Mouse (Mus musculus) forebrain, embryonic 11.5 days (tissue): ENCODE results near the gene Lsm2. TPM values are rescaled to one million over a fixed set of nuclear protein-coding genes. Genes with fewer than 3 reads are reported as not detected.
"Not testable (repeated sequence)": the region's sequence is repeated elsewhere in the genome, so short reads cannot be mapped to it uniquely, and the experiment has no call there.

Experiments
- ATAC-seq: fragments of 200-750 bp; cut with Nextera tagmentation; replicated peaks from 2 replicates; pipeline ENCODE4 v1.8.0; 2017; ENCODE audit warnings: moderate TSS enrichment; ENCODE audit not compliant: low FRiP score
- DNase-seq: peaks from one replicate; pipeline ENCODE4 v3.0.0-alpha.2; 2017; ENCODE audit warnings: low spot score
- H3K27ac ChIP-seq: fragments of 300-500 bp; sonication (generic); 2 replicates; pipeline ENCODE4 v1.5.1; 2014; ENCODE audit warnings: low read depth, low read length
- H3K27me3 ChIP-seq: fragments of 300-500 bp; sonication (generic); 2 replicates; pipeline ENCODE4 v1.6.1; 2014; ENCODE audit warnings: mild to moderate bottlenecking, low read length, mixed read lengths; ENCODE audit not compliant: control insufficient read depth, insufficient read depth
- H3K36me3 ChIP-seq: fragments of 300-500 bp; sonication (generic); 2 replicates; pipeline ENCODE4 v1.6.1; 2014; ENCODE audit warnings: mild to moderate bottlenecking, low read length, moderate library complexity, mixed read lengths; ENCODE audit not compliant: control insufficient read depth, insufficient read depth
- H3K4me1 ChIP-seq: fragments of 300-500 bp; sonication (generic); replicated peaks from 2 replicates; pipeline ENCODE4 v1.6.1; 2014; ENCODE audit warnings: low read length, mixed read lengths; ENCODE audit not compliant: control insufficient read depth, insufficient read depth
- H3K4me2 ChIP-seq: fragments of 300-500 bp; sonication (generic); 2 replicates; pipeline ENCODE4 v1.6.1; 2014; ENCODE audit warnings: low read depth, mild to moderate bottlenecking, low read length, moderate library complexity, mixed read lengths; ENCODE audit not compliant: severe bottlenecking
- H3K4me3 ChIP-seq: fragments of 300-500 bp; sonication (generic); 2 replicates; pipeline ENCODE4 v1.5.1; 2014; ENCODE audit warnings: low read depth, low read length
- H3K9ac ChIP-seq: fragments of 300-500 bp; sonication (generic); 2 replicates; pipeline ENCODE4 v1.6.1; 2014; ENCODE audit warnings: low read length
- H3K9me3 ChIP-seq: fragments of 300-500 bp; sonication (generic); 2 replicates; pipeline ENCODE4 v1.6.1; 2016; ENCODE audit warnings: low read length, mixed read lengths; ENCODE audit not compliant: control insufficient read depth
- WGBS: fragments of 180-500 bp; shearing (Covaris S2); extraction: QIAGEN DNeasy Blood & Tissue Kit; methylation state at CpG from one replicate; pipeline ENCODE4 v1.1.7; 2014; 5-methylcytosine and 5-hydroxymethylcytosine counted together
- polyA plus RNA-seq: library from polyadenylated mRNA; unstranded; fragments of >200 nt; fragmentation: Nextera tagmentation; extraction: Ambion mirVana; gene quantifications from 2 replicates; pipeline ENCODE4 v1.2.1, GENCODE M21; 2014

Lsm2 gene
- polyA plus RNA-seq, 1 experiment from 2014 or later, result 288 TPM

DNA sequence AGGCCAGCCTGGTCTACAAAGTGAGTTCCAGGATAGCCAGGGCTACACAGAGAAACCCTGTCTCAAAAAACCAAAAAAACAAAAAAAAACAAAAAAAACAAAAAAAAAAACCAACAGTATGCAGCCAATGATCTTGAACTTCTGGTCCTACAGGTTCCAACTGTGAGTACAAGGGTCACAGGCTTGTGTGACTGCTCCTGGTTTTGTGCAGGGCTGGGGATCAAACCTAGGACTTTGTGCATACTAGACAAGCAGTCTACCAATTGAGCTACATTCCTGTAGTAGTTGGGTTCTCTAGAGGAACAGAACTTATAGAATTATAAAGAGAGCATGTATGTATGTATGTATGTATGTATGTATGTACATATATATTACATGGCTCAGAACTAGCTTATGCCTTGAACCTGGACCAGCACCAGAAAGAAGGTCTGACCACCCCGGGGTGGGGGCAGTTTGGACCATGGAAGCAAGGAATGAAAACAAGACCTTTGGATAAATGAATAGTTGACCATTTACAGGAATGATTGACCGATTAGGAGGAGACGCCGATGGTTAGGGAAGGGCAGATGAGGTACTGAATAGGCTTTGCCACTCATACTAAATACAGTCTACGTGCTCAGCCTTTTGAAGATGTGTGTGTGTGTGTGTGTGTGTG is 35.0 kb upstream of the Lsm2 start:
- DNase-seq, result no peak
- whole genome bisulfite sequencing, result 87% methylated on average over 5 of the region's 5 CpGs
- Histone ChIP-seq H3K9ac (no peak overlapping the region), H3K9me3 (no peaks in the 10 kb centered on the region), H3K4me2 (no peak overlapping the region), H3K4me3 (no peak overlapping the region), H3K27me3 (no peaks in the 10 kb centered on the region), H3K27ac (no peak overlapping the region), H3K36me3 (peaks cover 11% of the 10 kb centered on the region; the same call in 1 of the 2 replicates), H3K4me1 (peaks cover 6% of the 10 kb centered on the region; the same call in 1 of the 2 replicates)
- ATAC-seq, result no peak

DNA sequence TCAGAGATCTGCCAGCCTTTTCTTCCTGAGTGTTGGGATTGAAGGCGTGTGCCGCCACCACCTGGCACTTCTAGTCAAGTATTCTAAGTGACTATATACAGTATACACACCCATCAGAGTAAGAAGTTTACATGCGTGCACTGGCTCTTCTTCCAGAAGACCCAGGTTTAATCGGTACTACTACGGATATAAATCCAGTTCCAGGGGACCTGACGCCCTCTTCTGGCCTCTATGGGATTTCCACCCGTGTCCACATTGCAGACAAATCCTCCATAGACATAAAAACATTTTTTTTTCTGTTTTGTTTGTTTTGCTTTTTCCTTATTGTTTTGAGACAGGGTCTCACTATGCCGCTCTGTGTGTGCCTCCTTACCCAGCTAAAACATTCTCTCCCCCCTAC is 34.1 kb upstream of the Lsm2 start:
- ATAC-seq (no peak), DNase-seq (no peak)
- H3K36me3 ChIP-seq, result peaks cover 11% of the 10 kb centered on the region; the same call in 1 of the 2 replicates
- H3K4me3 ChIP-seq, result no peak overlapping the region
- no peak overlapping the region for H3K9ac ChIP-seq
- no peak overlapping the region for H3K4me2 ChIP-seq
- no peak overlapping the region for H3K27ac ChIP-seq
- H3K9me3 ChIP-seq, result no peaks in the 10 kb centered on the region
- H3K4me1 ChIP-seq, result peaks cover 6% of the 10 kb centered on the region; the same call in 1 of the 2 replicates
- no peaks in the 10 kb centered on the region for H3K27me3 ChIP-seq
- 33% methylated on average over 8 of the region's 8 CpGs for WGBS

DNA sequence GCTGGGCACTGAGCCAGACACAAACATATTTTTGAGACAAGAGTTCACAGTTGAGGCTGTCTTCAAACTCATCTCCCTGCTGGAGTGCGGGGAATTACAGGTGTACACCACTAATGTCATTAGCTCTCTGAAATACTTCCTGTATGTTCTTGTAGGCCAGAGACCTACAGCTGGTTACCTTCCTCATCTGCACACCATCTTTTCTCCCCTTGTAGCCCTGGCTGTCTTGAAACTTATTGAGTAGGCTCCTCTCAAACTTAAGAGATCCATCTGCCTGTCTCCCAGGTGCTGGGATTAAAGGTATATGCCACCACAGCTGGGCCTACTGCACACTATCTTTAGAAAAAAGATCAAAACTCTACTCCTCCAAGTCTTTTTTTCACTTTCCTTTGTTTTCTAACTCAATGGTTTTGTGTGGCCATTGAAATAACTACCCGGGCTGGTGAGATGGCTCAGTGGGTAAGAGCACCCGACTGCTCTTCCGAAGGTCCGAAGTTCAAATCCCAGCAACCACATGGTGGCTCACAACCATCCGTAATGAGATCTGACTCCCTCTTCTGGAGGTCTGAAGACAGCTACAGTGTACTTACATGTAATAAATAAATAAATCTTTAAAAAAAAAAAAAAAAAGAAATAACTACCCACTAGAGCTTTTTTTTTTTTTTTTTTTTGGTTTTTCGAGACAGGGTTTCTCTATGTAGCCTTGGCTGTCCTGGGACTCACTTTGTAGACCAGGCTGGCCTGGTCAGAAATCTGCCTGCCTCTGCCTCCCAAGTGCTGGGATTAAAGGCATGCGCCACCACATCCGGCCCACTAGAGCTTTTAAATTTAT is 32.7 kb upstream of the Lsm2 start:
- H3K27ac ChIP-seq, DNase-seq, ATAC-seq, H3K9me3 ChIP-seq, H3K4me2 ChIP-seq, H3K4me3 ChIP-seq, H3K9ac ChIP-seq, H3K27me3 ChIP-seq, H3K4me1 ChIP-seq: not testable (repeated sequence)
- peaks cover 11% of the 10 kb centered on the region; the same call in 1 of the 2 replicates for H3K36me3 ChIP-seq
- 65% methylated on average over 9 of the region's 9 CpGs for WGBS

DNA sequence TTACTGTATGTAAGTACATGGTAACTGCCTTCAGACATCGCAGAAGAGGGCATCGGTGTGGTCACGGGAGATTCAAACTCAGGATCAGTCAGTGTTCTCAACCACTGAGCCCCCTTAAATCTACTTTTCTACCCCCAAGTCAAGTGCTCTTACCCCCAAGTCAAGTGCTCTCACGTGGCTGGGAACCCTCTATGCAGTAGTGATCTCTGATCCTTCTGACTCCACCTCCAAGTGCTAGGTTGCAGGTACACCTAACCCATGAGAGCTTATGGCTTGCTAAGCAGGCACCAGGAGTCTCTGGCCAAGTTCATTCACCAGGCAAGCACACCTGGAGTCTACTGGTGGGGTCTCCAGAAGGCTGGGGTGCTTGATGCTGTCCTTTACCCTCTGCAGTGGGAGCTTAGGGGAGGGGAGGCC is 32.1 kb upstream of the Lsm2 start:
- ATAC-seq, result no peak
- Histone ChIP-seq H3K27me3 (no peaks in the 10 kb centered on the region), H3K9me3 (no peaks in the 10 kb centered on the region), H3K4me3 (0 out of 2 replicates have a peak overlapping the region, but pooled peaks have one; percentile 99), H3K4me2 (no peak overlapping the region), H3K27ac (no peak overlapping the region), H3K4me1 (peaks cover 6% of the 10 kb centered on the region; the same call in 1 of the 2 replicates), H3K36me3 (peaks cover 11% of the 10 kb centered on the region; the same call in 1 of the 2 replicates), H3K9ac (peak overlapping the region; percentile 23; the same call in 1 of the 2 replicates)
- WGBS, result 35% methylated on average over 4 of the region's 4 CpGs
- peak; percentile 62 for DNase-seq

DNA sequence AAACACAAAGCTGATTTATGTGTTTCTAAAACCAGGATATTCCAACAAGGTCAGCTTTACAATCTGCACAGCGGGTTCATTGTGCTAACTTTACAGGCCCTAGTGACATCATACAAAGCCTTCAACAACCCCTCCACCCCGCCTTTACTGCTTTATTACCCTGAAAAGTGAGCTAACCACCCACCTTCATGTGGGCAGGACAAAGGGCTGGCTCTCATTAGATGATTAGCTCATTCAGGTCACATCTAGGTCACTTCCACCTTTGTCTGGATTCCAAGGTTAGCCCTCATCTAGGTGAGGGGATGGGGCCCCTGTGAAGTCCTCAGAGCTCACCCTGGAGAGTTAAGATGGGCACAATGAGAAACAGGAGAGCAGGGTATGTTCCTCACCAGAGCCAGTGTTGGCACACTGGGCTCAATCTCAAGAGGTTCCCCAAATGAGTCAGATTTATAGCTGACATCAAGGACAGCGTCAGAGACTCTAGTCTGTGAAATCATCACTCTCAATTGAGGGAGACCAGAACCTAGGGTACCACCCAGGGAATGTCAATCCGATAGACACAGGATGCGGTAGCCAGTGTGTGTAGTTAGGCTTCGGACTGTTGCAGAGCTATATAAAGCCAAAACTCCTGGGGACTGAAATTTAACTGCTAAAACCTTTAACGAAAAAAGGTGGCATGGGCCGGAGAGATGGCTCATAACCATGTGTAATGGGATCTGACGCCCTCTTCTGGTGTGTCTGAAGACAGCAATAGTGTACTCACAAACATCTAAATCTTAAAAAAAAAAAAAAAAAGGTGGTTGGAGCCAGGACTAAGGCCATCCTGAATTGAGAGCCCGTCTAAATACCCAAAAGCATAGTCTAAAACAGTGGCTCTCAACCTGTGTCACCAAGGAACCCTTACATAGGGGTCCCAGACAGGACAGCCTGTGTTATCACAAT is 30.9 kb upstream of the Lsm2 start:
- Histone ChIP-seq H3K27me3 (peaks cover 3% of the 10 kb centered on the region; the same call in 1 of the 2 replicates), H3K4me3 (peak overlapping the region; percentile 99), H3K9me3 (no peaks in the 10 kb centered on the region), H3K27ac (peak overlapping the region; percentile 93), H3K4me2 (peak overlapping the region; percentile 97), H3K4me1 (peaks cover 6% of the 10 kb centered on the region; the same call in 1 of the 2 replicates), H3K9ac (peak overlapping the region; percentile 100), H3K36me3 (peaks cover 11% of the 10 kb centered on the region; the same call in 1 of the 2 replicates)
- ATAC-seq, result no peak
- WGBS, result 31% methylated on average over 10 of the region's 10 CpGs
- DNase-seq, result no peak

DNA sequence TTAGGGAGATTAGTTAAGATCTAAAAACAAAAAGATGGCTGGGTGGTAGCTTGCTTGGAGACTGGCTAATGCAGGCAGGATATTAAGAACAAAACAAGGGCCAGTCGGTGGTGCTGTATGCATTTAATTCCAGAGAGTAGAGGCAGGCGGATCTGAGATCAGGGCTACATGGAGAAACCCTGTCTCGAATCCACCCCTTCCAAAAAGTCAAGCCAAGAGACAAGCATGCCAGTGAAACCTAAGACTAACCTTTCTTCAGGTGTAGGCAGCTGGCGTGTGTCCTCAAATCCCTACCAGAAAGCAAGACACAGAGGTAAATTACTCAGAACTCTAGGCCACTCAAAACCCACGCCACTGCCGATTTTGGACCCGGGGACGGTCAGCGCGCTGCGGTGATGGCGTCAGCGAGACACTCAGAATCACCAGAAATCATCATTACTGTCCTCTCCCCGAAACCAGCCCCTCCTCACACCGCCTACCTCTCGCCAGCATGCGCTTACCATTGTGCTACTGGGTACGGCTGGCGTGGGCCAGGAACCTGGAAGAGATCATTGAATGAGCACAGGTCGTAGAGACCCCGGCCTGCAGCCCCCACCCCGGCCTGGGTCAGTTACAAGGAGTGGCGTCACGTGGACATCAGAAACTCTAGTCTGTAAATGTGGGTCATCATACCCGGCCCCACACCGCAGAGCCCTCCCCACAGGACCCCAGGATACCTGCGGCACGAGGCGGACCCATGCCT is 29.9 kb upstream of the Lsm2 start:
- peak overlapping the region; percentile 97 for H3K4me2 ChIP-seq
- H3K9ac ChIP-seq, result peak overlapping the region; percentile 100
- peaks cover 6% of the 10 kb centered on the region; the same call in 1 of the 2 replicates for H3K4me1 ChIP-seq
- ATAC-seq, result no peak; the same call in 1 of the 2 replicates
- peaks cover 11% of the 10 kb centered on the region; the same call in 1 of the 2 replicates for H3K36me3 ChIP-seq
- no peak for DNase-seq
- H3K27ac ChIP-seq, result peak overlapping the region; percentile 93
- WGBS, result under 1% methylated on average over 29 of the region's 29 CpGs
- peak overlapping the region; percentile 99 for H3K4me3 ChIP-seq
- peaks cover 8% of the 10 kb centered on the region; the same call in 1 of the 2 replicates for H3K27me3 ChIP-seq
- no peaks in the 10 kb centered on the region for H3K9me3 ChIP-seq

DNA sequence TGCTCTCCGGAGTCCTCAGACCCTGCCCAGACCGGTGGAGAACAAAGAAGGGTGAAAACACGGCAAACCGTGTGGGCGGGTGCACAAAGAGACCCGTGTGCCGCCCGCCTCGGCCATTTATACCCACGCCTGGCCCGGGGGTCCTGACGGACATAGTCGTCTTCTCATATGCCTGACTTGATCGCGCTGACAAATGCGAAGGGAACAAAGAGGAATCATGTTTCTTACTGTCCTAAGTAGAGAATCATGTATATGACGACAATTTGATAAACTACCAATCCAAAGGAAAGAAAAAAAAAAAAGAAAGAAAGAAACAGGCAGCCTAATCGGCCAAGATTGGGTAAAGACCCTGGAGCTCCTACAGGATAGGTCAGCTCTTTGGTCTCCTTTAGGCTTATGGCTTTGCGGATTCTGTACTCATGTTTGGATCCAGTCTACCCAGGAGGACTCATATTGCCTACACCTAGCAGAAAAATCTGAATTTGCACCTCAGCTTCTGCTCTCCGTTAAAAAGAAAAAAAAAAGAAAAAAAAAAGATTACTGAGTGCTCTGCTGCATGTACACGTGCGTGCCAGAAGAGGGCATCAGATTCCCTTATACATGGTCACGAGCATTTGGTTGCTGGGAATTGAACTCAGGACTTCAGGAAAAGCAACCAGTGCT is 29.2 kb upstream of the Lsm2 start:
- peak; percentile 89 for ATAC-seq
- Histone ChIP-seq H3K4me2 (peak overlapping the region; percentile 97), H3K4me3 (peak overlapping the region; percentile 99), H3K36me3 (peaks cover 11% of the 10 kb centered on the region; the same call in 1 of the 2 replicates), H3K9me3 (no peaks in the 10 kb centered on the region), H3K27ac (peak overlapping the region; percentile 93), H3K27me3 (peaks cover 8% of the 10 kb centered on the region; the same call in 1 of the 2 replicates), H3K4me1 (peaks cover 6% of the 10 kb centered on the region; the same call in 1 of the 2 replicates), H3K9ac (peak overlapping the region; percentile 100)
- under 1% methylated on average over 23 of the region's 23 CpGs for WGBS
- DNase-seq, result peak; percentile 93
